Mouse (Mus musculus): ENCODE measurements at regions not wholly inside any gene's neighbourhood (a gene's known extent, or its start where the extent isn't known, plus 50 kb on each side); places are given as distances from the start of the nearest gene placed in this dataset.

DNA sequence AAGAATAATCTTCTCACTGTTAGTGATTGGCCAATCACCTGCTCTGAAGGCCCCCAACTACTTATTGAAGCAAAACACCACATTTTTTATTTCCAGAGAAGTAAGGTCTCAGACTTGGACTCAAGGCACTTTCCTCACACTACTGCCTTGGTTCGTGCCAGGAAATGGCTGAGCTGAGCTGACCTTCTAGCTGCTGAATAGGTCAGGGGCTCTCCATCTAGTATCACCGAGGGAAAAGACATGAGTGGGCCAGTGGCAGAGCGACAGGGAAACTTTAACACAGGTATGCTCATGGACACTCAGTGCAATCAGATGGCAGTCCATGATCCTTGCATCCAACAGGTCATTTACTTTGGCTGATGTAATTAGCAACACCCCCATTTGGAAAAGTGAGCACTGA, 635.3 kb downstream of the Insc start:
- no peak for DNase-seq (ENCODE audit: low spot score in 2 of 2)

DNA sequence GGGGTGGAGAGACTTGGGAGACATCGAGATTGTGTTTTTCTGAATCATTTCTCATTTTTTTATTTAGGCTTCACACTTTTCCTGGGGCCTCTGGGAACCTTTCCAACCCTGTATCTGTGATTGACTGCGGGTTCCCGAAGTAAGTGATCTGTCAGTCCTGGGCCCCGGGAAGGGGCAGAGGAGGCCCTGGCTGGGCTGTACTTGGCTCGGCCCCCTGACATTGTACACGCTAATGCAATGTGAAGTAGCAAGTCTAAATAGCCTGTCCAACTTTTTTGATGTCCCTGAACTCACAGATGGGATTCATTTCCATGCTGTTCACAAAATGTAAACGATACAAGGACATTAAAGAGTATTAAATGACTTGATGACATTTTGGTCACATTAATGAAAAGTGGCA, 636.1 kb downstream of the Insc start:
- DNase-seq (ENCODE audit: low spot score in 2 of 2), result no peak

DNA sequence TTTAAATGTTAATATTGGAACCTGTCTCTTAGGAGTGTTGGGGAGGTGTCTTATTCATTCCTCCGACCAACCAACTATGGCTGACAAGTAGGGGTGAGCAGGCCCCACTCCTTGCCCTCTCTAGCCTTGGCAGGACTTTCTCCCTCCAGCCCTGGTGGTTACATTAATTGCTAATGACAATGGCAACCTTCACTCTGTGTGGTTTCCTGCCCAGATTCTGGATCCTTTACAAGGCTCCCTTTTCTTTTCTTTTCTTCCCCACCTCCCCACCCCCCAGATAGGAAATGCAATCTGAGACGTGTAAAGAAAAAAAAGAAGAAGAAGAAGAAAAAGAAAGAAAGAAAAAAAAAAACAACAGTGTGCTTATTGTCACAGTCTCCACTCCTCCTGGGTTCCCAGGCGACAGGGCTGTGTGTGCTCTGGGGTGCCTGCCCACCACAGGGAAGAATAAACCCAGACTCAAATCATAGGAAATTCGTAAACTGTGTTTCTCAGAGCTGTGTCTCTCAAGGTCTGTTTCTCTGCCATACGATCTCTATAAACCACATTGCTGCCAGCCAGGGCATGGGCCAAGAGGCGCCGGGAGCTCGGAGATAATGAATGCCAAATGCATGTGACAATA, 637.6 kb downstream of the Insc start:
- DNase-seq (ENCODE audit: low spot score in 2 of 2), result no peak

DNA sequence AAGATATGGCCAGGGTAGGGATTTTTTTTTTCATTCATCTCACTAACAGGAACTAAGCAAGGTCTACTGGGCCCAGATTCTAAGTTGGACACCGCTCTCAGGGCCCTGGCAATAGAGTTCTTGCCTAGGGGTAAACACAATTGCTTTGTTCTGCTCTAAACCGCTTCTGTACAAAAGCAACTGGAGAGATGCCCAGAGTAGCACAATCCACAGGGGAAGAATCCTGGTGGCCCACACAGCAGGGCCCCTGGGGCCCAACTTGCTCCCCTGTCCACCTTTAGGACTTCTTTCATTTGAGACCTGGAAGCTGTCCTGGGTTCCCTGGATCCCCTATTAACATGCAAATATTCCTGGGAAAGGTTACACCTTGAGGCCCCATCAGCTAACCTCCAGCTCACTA, 639.4 kb downstream of the Insc start:
- no peak for DNase-seq (ENCODE audit: low spot score in 2 of 2)

DNA sequence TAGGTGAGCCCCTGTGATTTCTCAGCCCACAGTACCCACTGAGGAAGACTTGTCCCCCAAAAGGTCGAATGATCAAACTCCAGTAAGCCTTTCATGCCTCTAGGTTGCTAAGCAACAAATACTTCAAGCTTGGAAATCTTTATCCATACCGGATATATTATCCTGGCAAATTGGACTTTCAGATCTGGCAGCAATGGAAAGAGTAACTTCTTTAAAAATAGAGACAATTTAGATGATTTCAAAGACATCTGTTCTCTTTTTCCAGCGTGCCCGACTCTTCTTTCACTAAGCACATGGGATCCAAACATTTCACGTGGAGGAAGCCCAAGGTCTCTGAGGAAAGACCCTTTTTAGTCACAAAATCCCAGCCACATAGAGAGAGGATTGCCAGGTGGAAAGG, 645.4 kb downstream of the Insc start:
- DNase-seq (ENCODE audit: low spot score in 2 of 2), result no peak

DNA sequence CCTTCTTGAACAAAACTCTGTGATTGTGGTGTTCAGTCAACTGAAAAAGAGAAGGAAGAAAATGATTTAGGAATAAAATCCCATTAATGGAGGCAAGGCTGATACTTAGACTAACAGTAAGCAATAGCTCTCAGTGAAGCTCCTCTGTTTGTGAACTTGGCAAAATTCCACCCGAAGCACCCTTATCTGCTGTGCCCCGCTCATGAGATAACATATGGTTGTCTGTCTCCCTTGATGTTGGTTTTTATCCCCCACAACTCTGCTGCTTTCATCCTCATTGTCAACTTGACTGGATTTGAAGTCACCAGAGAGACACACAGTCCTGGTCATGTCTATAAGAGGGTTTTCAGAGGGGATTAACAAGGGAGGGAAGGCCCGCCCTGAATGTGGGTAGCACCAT, 646.1 kb downstream of the Sox6 start:
- no peak for DNase-seq (ENCODE audit: low spot score in 2 of 2)

DNA sequence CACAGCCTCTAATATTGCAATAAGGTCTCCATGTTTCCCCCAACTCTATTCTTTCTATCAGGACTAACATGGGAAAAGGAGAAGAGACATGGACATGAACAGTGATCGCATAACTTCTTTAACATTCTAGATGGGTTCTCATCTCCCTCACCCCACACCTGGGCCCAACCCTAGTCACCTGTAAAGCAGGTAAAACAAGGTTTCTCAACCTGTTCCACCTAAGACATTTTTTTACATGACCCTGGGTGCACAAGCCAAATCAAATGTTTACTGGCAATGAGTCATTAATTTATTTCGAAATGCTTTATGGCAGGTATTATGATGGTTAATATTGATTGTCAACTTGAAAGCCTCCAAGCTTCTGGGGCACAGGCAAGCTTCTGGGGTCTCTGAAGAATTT, 640.4 kb downstream of the Sox6 start:
- DNase-seq (ENCODE audit: low spot score in 2 of 2), result no peak

DNA sequence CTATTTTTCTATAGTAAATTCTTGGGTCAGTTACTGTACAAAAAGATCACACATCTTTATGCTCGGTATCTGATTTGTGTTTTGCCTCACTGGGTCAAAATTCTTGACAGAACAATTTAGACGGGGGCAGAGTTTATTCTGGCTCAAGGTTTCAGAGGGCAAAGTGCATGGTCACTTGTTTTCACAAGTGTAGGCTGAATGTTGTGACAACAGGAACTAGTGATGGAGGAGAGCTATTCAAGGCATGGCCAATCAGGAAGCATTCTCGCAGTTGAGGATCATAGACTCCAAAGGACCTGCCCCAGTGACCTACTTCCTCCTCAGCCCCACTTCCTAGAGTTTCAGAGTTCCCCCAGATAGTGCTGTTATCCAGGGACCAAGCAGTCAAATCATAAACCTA, 639.1 kb downstream of the Sox6 start:
- DNase-seq (ENCODE audit: low spot score in 2 of 2), result no peak

DNA sequence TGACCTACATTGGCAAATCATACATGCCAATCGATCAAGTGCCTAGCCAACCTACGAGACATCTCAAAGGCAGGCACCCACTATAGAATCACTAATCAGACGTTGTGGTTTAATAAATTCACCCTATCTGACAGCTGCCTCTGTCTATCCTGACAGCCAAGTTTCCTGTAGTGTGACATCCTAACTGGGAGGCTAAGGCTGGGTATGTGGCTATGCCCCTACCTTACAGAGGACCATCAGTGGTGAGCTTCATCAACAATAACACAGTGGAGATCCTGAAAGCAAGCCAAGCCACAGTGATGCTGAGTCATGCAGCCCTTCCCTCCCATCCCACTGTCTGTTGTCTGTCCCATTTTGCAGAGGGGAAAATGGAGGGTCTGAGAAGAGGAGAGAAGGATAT, 630.7 kb downstream of the Sox6 start:
- DNase-seq (ENCODE audit: low spot score in 2 of 2), result no peak

DNA sequence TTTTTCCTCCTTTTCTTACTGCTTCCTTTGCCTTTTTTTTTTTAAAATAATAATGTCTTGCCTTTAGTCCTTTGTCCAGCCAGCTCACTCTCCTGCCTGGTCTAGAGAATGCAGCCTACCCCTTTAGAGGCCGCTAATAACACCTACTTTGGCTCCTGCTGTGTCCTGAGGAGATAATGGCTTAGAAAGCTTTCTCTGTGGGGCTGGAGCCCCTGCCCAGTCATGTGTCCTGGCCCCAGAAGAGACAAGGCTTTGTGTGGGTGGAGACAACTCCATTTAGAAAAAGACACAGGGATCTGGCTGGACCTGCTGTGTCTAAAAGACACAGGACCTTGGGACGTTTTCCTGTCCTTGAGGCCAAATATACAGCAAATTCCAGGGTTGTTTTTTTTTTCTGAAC, 629.7 kb downstream of the Sox6 start:
- no peak for DNase-seq (ENCODE audit: low spot score in 2 of 2)

DNA sequence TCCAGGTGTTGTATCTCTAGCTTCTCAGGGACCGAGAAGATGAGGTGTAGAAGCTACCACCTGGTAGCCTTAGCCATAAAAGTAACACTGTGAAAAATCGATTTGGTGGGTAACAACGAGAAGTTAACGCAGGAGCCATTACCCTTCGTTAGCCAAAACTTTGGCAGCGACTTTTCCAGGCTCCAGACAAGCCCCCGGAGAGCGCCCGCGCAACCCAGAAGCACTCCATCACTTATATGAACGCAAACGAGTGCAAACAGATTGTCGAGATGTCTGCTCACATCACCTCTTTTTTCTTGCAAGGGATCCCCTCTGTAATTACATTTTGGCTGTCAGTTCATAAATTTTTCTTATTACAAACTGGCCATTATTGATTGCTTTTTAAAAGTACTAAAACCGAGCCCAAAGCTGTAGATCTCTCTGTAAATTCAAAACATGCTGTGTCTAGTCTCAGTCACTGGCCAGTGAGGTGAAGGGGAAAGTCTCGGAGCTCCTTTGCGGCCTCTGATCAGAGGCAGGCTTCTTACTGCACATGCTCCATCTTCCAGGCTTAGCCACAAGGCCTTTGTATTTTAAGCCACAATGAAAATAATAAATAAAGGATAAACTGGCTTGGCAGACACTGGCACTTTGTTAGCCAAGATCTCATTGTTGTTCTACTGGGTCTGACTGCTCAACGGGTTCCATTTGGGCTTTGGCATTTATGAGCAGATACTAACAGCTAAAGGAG, 627.9 kb downstream of the Sox6 start:
- DNase-seq (ENCODE audit: low spot score in 2 of 2), result no peak

DNA sequence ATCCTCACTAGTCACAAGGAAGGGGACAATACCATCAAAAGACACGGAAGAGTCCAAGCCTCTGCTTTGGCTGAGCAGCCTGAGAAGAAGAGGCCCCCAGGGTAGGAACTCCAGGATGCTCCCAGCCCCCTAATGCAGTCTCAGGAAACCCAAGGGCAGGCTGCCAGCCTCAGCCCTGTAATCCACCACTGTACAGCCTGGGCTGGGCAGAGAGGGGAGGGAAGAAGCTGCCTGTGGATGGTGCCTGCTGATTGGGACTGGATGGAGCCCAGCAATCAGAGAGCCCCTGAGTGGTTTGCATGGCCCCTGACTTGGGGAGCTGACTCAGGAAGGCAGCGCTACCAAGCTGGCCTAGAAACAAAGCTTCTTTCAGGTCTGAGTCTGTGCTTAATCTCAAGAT, 627.1 kb downstream of the Sox6 start:
- DNase-seq (ENCODE audit: low spot score in 2 of 2), result no peak

DNA sequence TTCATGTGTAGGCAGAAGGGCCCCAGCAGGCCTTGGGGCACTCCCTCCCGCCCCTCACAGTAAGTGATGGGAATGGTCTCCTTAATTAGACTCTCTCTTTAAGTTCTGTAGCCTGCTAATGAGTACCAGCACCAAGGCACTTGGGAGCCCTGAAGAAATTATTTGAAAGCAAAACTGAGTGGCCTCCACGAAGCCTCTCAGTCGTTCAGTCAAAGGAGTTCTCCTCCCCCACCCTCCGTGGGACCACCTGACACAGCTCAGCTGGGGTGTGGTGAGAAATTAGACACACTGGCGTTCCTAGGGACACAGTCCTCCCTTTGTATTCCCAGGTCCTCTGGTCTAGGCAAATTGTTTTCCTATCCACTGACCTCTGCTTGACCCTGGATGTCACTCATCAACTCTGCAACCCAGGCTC, 623.4 kb downstream of the Sox6 start:
- no peak for DNase-seq (ENCODE audit: low spot score in 2 of 2)

Small RNAs in the stretch of these regions (microRNA-seq; reads per million reads assigned to microRNA genes)
- gene Gm27684 (ENCODE audit: borderline number of aligned reads in 2 of 2), result 0 reads per million in 2 experiments

Measured in adrenal gland, adult 18-20 months (tissue).